ENCODE assay signal across 8 mouse cellular contexts in genomic region chr5:117360228-117360515, GRCm38 (mm10). TPM values are rescaled to one million over a fixed set of nuclear protein-coding genes. Genes with fewer than 3 reads are reported as not detected.
DNase-seq lines count a peak whose midpoint lies in the region; ATAC-seq and TF ChIP-seq lines count a peak whose summit lies in the region.

No protein-coding gene starts in this region.

- no peak for TF ChIP-seq POLR2A in kidney, adult 2 months (IDR thresholded peaks at IDR 0.05; ENCODE audit: low read depth, low read length)

- no peak for DNase-seq in forebrain, embryonic 11.5 days (ENCODE audit: low spot score)
- peak; percentile 61 for DNase-seq in ES-CJ7 (ENCODE audit: low read depth, low spot score)
- DNase-seq in kidney, adult 2 months: peak; percentile 84
- DNase-seq in lung, embryonic 14.5 days: peak; percentile 38
- DNase-seq in cerebellum, postnatal 36 days: no peak
- no peak for DNase-seq in gastrocnemius, postnatal 10 days
- DNase-seq in yolk sac, embryonic 10.5 days (ENCODE audit: low spot score): no peak

- no peaks in the 10 kb centered on the region for H3K36me3 ChIP-seq in forebrain, embryonic 11.5 days (ENCODE audit: control insufficient read depth, insufficient read depth, low read length)
- peaks cover 10% of the 10 kb centered on the region; the same call in 1 of the 2 replicates for H3K36me3 ChIP-seq in forebrain, embryonic 15.5 days
- H3K36me3 ChIP-seq in kidney, adult 2 months (ENCODE audit: control insufficient read depth, insufficient read depth, low read length): no peaks in the 10 kb centered on the region; the same call in 1 of the 2 replicates
- H3K36me3 ChIP-seq in lung, embryonic 14.5 days (ENCODE audit: insufficient read depth): peaks cover 22% of the 10 kb centered on the region

- ATAC-seq in forebrain, embryonic 11.5 days (replicated peaks; ENCODE audit: low FRiP score): no peak
- ATAC-seq in forebrain, embryonic 15.5 days (replicated peaks): no peak
- no peak for ATAC-seq in lung, embryonic 14.5 days (ENCODE audit: insufficient read depth)

- no peak overlapping the region for H3K9ac ChIP-seq in forebrain, embryonic 11.5 days (ENCODE audit: low read length)
- H3K9ac ChIP-seq in forebrain, embryonic 15.5 days (replicated peaks): no peak overlapping the region
- no peak overlapping the region for H3K9ac ChIP-seq in lung, embryonic 14.5 days

- no peaks in the 10 kb centered on the region for H3K9me3 ChIP-seq in forebrain, embryonic 11.5 days (ENCODE audit: control insufficient read depth, low read length)
- no peaks in the 10 kb centered on the region for H3K9me3 ChIP-seq in forebrain, embryonic 15.5 days
- H3K9me3 ChIP-seq in lung, embryonic 14.5 days (ENCODE audit: low read depth, low read length): no peaks in the 10 kb centered on the region

- no peak overlapping the region for H3K4me3 ChIP-seq in forebrain, embryonic 11.5 days (ENCODE audit: low read depth, low read length)
- no peak overlapping the region for H3K4me3 ChIP-seq in forebrain, embryonic 15.5 days
- no peak overlapping the region for H3K4me3 ChIP-seq in kidney, adult 2 months (ENCODE audit: insufficient read depth, low read depth, low read length)
- H3K4me3 ChIP-seq in lung, embryonic 14.5 days (ENCODE audit: low read depth, low read length): no peak overlapping the region

- H3K4me1 ChIP-seq in forebrain, embryonic 11.5 days (replicated peaks; ENCODE audit: control insufficient read depth, insufficient read depth, low read length): peaks cover 19% of the 10 kb centered on the region; the same call in 1 of the 2 replicates
- H3K4me1 ChIP-seq in forebrain, embryonic 15.5 days: peaks cover 44% of the 10 kb centered on the region
- peaks cover 60% of the 10 kb centered on the region for H3K4me1 ChIP-seq in kidney, adult 2 months (ENCODE audit: control insufficient read depth, insufficient read depth, low read length)
- H3K4me1 ChIP-seq in lung, embryonic 14.5 days (ENCODE audit: insufficient read depth): peaks cover 26% of the 10 kb centered on the region

- no peak for TF ChIP-seq CTCF in kidney, adult 2 months (conservative IDR thresholded peaks at IDR 0.05; ENCODE audit: insufficient read depth, insufficient read length, low read depth, low read length)
- no peak for TF ChIP-seq CTCF in lung, embryonic 14.5 days (IDR thresholded peaks at IDR 0.05; ENCODE audit: low read depth)

- peak overlapping the region; percentile 37; the same call in 1 of the 2 replicates for H3K27ac ChIP-seq in forebrain, embryonic 11.5 days (ENCODE audit: low read depth, low read length)
- no peak overlapping the region for H3K27ac ChIP-seq in forebrain, embryonic 15.5 days (replicated peaks)
- peak overlapping the region; percentile 89 for H3K27ac ChIP-seq in kidney, adult 2 months (ENCODE audit: insufficient read depth, low read depth, low read length)
- peak overlapping the region; percentile 62 for H3K27ac ChIP-seq in lung, embryonic 14.5 days (ENCODE audit: low read depth)

- 33% methylated on average over 13 of the region's 13 CpGs for WGBS in forebrain, embryonic 11.5 days
- WGBS in forebrain, embryonic 15.5 days: 20% methylated on average over 13 of the region's 13 CpGs
- 26% methylated on average over 13 of the region's 13 CpGs for WGBS in kidney, adult 2 months
- WGBS in lung, embryonic 14.5 days: 43% methylated on average over 13 of the region's 13 CpGs

- no peak overlapping the region for H3K4me2 ChIP-seq in forebrain, embryonic 11.5 days (ENCODE audit: low read depth, low read length, severe bottlenecking)
- H3K4me2 ChIP-seq in forebrain, embryonic 15.5 days (replicated peaks): no peak overlapping the region; the same call in 1 of the 2 replicates
- H3K4me2 ChIP-seq in lung, embryonic 14.5 days: peak overlapping the region; percentile 41

- no peaks in the 10 kb centered on the region for H3K27me3 ChIP-seq in forebrain, embryonic 11.5 days (ENCODE audit: control insufficient read depth, insufficient read depth, low read length)
- H3K27me3 ChIP-seq in forebrain, embryonic 15.5 days: no peaks in the 10 kb centered on the region
- H3K27me3 ChIP-seq in kidney, adult 2 months (replicated peaks; ENCODE audit: control insufficient read depth, insufficient read depth, low read length): no peaks in the 10 kb centered on the region
- no peaks in the 10 kb centered on the region for H3K27me3 ChIP-seq in lung, embryonic 14.5 days (ENCODE audit: insufficient read depth, low read length)

RNA-seq across cellular contexts. Expression of gene Wsb2, which starts 3.1 kb away (rescaled TPM):
- polyA plus RNA-seq in forebrain, embryonic 11.5 days (2014; fragmentation: Nextera tagmentation; extraction: Ambion mirVana): 75.4 and 86.0 TPM in 2 replicates
- polyA plus RNA-seq in forebrain, embryonic 15.5 days (2015; fragmentation: Nextera tagmentation; extraction: Ambion mirVana): 196 and 213 TPM in 2 replicates
- polyA plus RNA-seq in kidney, adult 2 months (2012; rRNA removed): 205 and 234 TPM in 2 replicates
- 67.1 and 70.9 TPM in 2 replicates for polyA plus RNA-seq in lung, embryonic 14.5 days (2014; fragmentation: Nextera tagmentation; extraction: Ambion mirVana)
- 10 to 100 TPM; 80.3 to 83.1 TPM for total RNA-seq in gastrocnemius, postnatal 10 days (2021)

RNA-seq across cellular contexts. Expression of gene Rfc5, which starts 28.7 kb away (rescaled TPM):
- 117 and 123 TPM in 2 replicates for polyA plus RNA-seq in forebrain, embryonic 11.5 days (2014; fragmentation: Nextera tagmentation; extraction: Ambion mirVana)
- 54.5 and 59.3 TPM in 2 replicates for polyA plus RNA-seq in forebrain, embryonic 15.5 days (2015; fragmentation: Nextera tagmentation; extraction: Ambion mirVana)
- polyA plus RNA-seq in kidney, adult 2 months (2012; rRNA removed): 12.9 and 13.0 TPM in 2 replicates
- 127 and 145 TPM in 2 replicates for polyA plus RNA-seq in lung, embryonic 14.5 days (2014; fragmentation: Nextera tagmentation; extraction: Ambion mirVana)
- total RNA-seq in gastrocnemius, postnatal 10 days (2021): 1 to 10 TPM; 7.5 to 8.5 TPM

RNA-seq across cellular contexts. Expression of gene Vsig10, which starts 41.3 kb away (rescaled TPM):
- 2.3 and 2.5 TPM in 2 replicates for polyA plus RNA-seq in forebrain, embryonic 11.5 days (2014; fragmentation: Nextera tagmentation; extraction: Ambion mirVana)
- 1.4 and 1.7 TPM in 2 replicates for polyA plus RNA-seq in forebrain, embryonic 15.5 days (2015; fragmentation: Nextera tagmentation; extraction: Ambion mirVana)
- 17.2 and 20.8 TPM in 2 replicates for polyA plus RNA-seq in kidney, adult 2 months (2012; rRNA removed)
- 6.8 and 7.0 TPM in 2 replicates for polyA plus RNA-seq in lung, embryonic 14.5 days (2014; fragmentation: Nextera tagmentation; extraction: Ambion mirVana)
- 10 to 100 TPM in 1 of 2 experiments, 1 to 10 TPM in 1; 8.6 to 11.9 TPM for total RNA-seq in gastrocnemius, postnatal 10 days (2021)

RNA-seq across cellular contexts. Expression of gene Ksr2, which starts 53.6 kb away (rescaled TPM):
- polyA plus RNA-seq in forebrain, embryonic 11.5 days (2014; fragmentation: Nextera tagmentation; extraction: Ambion mirVana): 1.2 and 1.9 TPM in 2 replicates
- 4.5 and 5.5 TPM in 2 replicates for polyA plus RNA-seq in forebrain, embryonic 15.5 days (2015; fragmentation: Nextera tagmentation; extraction: Ambion mirVana)
- 1.6 and 1.9 TPM in 2 replicates for polyA plus RNA-seq in kidney, adult 2 months (2012; rRNA removed)
- polyA plus RNA-seq in lung, embryonic 14.5 days (2014; fragmentation: Nextera tagmentation; extraction: Ambion mirVana): 0.36 and 0.39 TPM in 2 replicates
- under 1 TPM; 0.16 to 0.27 TPM for total RNA-seq in gastrocnemius, postnatal 10 days (2021)

Comparison
In these comparisons a context has a peak if more than half of its experiments do, and no peak if none do; other contexts are left out.
1. DNase-seq: peak in ES-CJ7 (single experiment), kidney, adult 2 months (single experiment) and lung, embryonic 14.5 days (single experiment); none in forebrain, embryonic 11.5 days (single experiment), cerebellum, postnatal 36 days (0 of 2), gastrocnemius, postnatal 10 days (single experiment) and yolk sac, embryonic 10.5 days (single experiment).